Mouse (Mus musculus): ENCODE results near the gene Atp6v0d1. TPM values are rescaled to one million over a fixed set of nuclear protein-coding genes. Genes with fewer than 3 reads are reported as not detected.
A peak's percentile ranks its signal among the peaks of the same experiment; 100 is the strongest.
"Not testable (repeated sequence)": the region's sequence is repeated elsewhere in the genome, so short reads cannot be mapped to it uniquely, and the experiment has no call there.

Gene Atp6v0d1
- polyA plus RNA-seq, 1 experiment from 2014 or later: 92.7 TPM

- DNase-seq (ENCODE audit: low spot score): peak; percentile 91
- Histone ChIP-seq H3K4me2 (ENCODE audit: low read depth, low read length) (peak overlapping the region; percentile 78), H3K27me3 (replicated peaks; ENCODE audit: control insufficient read depth, insufficient read depth, low read length) (no peaks in the 10 kb centered on the region), H3K4me3 (ENCODE audit: low read depth, low read length) (peak overlapping the region; percentile 80), H3K9me3 (ENCODE audit: control insufficient read depth, low read length) (no peaks in the 10 kb centered on the region), H3K36me3 (ENCODE audit: control insufficient read depth, insufficient read depth, low read length) (no peaks in the 10 kb centered on the region), H3K9ac (ENCODE audit: low read depth, low read length) (peak overlapping the region; percentile 86), H3K4me1 (ENCODE audit: control insufficient read depth, insufficient read depth, low read length) (peaks cover 12% of the 10 kb centered on the region), H3K27ac (replicated peaks; ENCODE audit: low read depth, low read length) (peak overlapping the region; percentile 88)
- WGBS: 1% methylated on average over 13 of the region's 30 CpGs
- peak; percentile 63 for ATAC-seq (ENCODE audit: low read depth)
These were observed 40.6 kb upstream of the Atp6v0d1 start for GRCm38 (mm10) chr8:105606189-105607023.

DNA sequence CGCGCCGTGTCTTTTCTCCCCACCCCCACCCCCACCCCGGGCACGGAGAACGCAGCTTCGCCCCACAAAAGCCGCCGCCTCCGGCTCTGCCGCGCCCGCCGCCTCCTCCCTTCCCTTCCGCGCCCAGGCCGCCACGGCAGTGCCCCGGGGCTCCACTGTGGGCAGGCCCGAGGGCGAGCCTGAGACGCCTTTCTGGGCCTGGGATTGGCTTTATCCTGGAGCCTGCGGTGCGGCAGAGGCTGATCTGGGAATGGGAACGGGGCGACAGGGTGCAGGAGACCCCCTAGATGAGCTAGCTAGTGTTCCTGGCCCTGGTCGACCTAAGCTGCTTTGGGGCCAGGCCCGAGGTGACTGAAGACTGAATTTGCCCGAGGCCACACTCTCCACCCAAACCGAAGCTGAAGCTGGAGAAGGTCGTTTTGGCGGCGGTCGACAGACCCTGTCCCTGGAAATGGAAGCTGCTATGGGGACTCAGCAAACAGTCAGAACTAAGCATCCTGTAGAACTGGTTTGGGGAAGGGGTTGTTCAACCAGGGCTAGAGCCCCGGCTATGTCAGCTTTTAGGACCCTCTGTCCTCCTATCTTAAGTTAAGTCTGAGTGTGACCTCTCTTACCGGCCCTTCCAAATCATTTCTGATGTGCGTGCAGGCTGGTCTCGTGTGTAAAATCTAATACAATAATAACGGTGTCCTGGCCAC is 39.8 kb upstream of the Atp6v0d1 start:
- peak overlapping the region; percentile 78 for H3K4me2 ChIP-seq (ENCODE audit: low read depth, low read length)
- 2% methylated on average over 20 of the region's 39 CpGs for WGBS
- no peaks in the 10 kb centered on the region for H3K36me3 ChIP-seq (ENCODE audit: control insufficient read depth, insufficient read depth, low read length)
- DNase-seq (ENCODE audit: low spot score) (peak; percentile 20), ATAC-seq (ENCODE audit: low read depth) (peak; percentile 41)
- peak overlapping the region; percentile 80 for H3K4me3 ChIP-seq (ENCODE audit: low read depth, low read length)
- H3K9me3 ChIP-seq (ENCODE audit: control insufficient read depth, low read length): no peaks in the 10 kb centered on the region
- H3K27ac ChIP-seq (replicated peaks; ENCODE audit: low read depth, low read length): peak overlapping the region; percentile 88
- no peaks in the 10 kb centered on the region for H3K27me3 ChIP-seq (replicated peaks; ENCODE audit: control insufficient read depth, insufficient read depth, low read length)
- H3K9ac ChIP-seq (ENCODE audit: low read depth, low read length): peak overlapping the region; percentile 86
- peaks cover 12% of the 10 kb centered on the region for H3K4me1 ChIP-seq (ENCODE audit: control insufficient read depth, insufficient read depth, low read length)

- Histone ChIP-seq H3K36me3 (ENCODE audit: control insufficient read depth, insufficient read depth, low read length) (no peaks in the 10 kb centered on the region), H3K4me3 (ENCODE audit: low read depth, low read length) (peak within 1 kb of the TSS; percentile 80), H3K9me3 (ENCODE audit: control insufficient read depth, low read length) (no peaks in the 10 kb centered on the region), H3K4me1 (ENCODE audit: control insufficient read depth, insufficient read depth, low read length) (peaks cover 12% of the 10 kb centered on the region), H3K27me3 (replicated peaks; ENCODE audit: control insufficient read depth, insufficient read depth, low read length) (no peaks in the 10 kb centered on the region), H3K27ac (replicated peaks; ENCODE audit: low read depth, low read length) (peak within 1 kb of the TSS; percentile 88), H3K9ac (ENCODE audit: low read depth, low read length) (peak within 1 kb of the TSS; percentile 86), H3K4me2 (ENCODE audit: low read depth, low read length) (peak within 1 kb of the TSS; percentile 78)
- peak; percentile 88 for ATAC-seq (ENCODE audit: low read depth)
- peak; percentile 83 for DNase-seq (ENCODE audit: low spot score)
- 0% methylated on average over 7 of the region's 42 CpGs for WGBS
These were observed 39.0 kb upstream of the Atp6v0d1 start, which contains the start of gene Ripor1 for GRCm38 (mm10) chr8:105604804-105605381. Gene Ripor1, plus strand, starts transcription at chr8:105605255.

GRCm38 (mm10) chr8:105602540-105602939 is 36.7 kb upstream of the Atp6v0d1 start:
- WGBS: 93% methylated on average over 2 of the region's 3 CpGs
- not testable (repeated sequence) for H3K36me3 ChIP-seq (ENCODE audit: control insufficient read depth, insufficient read depth, low read length); H3K9me3 ChIP-seq (ENCODE audit: control insufficient read depth, low read length); H3K4me3 ChIP-seq (ENCODE audit: low read depth, low read length); H3K9ac ChIP-seq (ENCODE audit: low read depth, low read length); H3K4me2 ChIP-seq (ENCODE audit: low read depth, low read length); H3K27ac ChIP-seq (replicated peaks; ENCODE audit: low read depth, low read length); DNase-seq (ENCODE audit: low spot score); ATAC-seq (ENCODE audit: low read depth); H3K27me3 ChIP-seq (replicated peaks; ENCODE audit: control insufficient read depth, insufficient read depth, low read length)
- peaks cover 12% of the 10 kb centered on the region for H3K4me1 ChIP-seq (ENCODE audit: control insufficient read depth, insufficient read depth, low read length)

- Histone ChIP-seq H3K27ac (replicated peaks; ENCODE audit: low read depth, low read length) (no peak overlapping the region), H3K9me3 (ENCODE audit: control insufficient read depth, low read length) (no peaks in the 10 kb centered on the region), H3K27me3 (replicated peaks; ENCODE audit: control insufficient read depth, insufficient read depth, low read length) (no peaks in the 10 kb centered on the region), H3K36me3 (ENCODE audit: control insufficient read depth, insufficient read depth, low read length) (no peaks in the 10 kb centered on the region), H3K4me1 (ENCODE audit: control insufficient read depth, insufficient read depth, low read length) (peaks cover 3% of the 10 kb centered on the region), H3K4me3 (ENCODE audit: low read depth, low read length) (no peak overlapping the region), H3K9ac (ENCODE audit: low read depth, low read length) (no peak overlapping the region), H3K4me2 (ENCODE audit: low read depth, low read length) (no peak overlapping the region)
- no peak for DNase-seq (ENCODE audit: low spot score)
- ATAC-seq (ENCODE audit: low read depth): no peak
- 68% methylated on average over 5 of the region's 5 CpGs for WGBS
These were observed 35.5 kb upstream of the Atp6v0d1 start for GRCm38 (mm10) chr8:105601301-105601700.

DNA sequence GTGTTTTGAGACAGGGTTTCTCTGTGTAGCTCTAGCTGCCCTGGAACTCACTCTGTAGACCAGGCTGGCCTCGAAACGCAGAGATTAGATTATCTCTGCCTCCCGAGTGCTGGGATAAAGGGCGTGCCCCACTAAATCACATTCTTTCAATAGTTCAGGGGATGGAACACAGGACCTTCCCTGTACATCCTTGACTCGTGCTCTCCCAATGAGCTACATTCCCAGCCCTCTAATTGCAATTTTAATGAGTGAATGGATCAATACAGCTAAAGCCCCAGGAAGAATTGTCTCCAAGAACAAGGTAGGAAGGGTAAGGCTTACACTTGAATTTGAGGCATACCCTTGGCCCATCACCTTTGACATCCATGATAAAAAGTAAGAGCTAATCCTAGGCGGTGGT is 32.9 kb upstream of the Atp6v0d1 start:
- no peaks in the 10 kb centered on the region for H3K9me3 ChIP-seq (ENCODE audit: control insufficient read depth, low read length)
- H3K9ac ChIP-seq (ENCODE audit: low read depth, low read length): no peak overlapping the region
- no peaks in the 10 kb centered on the region for H3K27me3 ChIP-seq (replicated peaks; ENCODE audit: control insufficient read depth, insufficient read depth, low read length)
- no peak overlapping the region for H3K27ac ChIP-seq (replicated peaks; ENCODE audit: low read depth, low read length)
- DNase-seq (ENCODE audit: low spot score) (no peak), ATAC-seq (ENCODE audit: low read depth) (no peak)
- WGBS: 80% methylated on average over 6 of the region's 6 CpGs
- no peak overlapping the region for H3K4me2 ChIP-seq (ENCODE audit: low read depth, low read length)
- H3K4me1 ChIP-seq (ENCODE audit: control insufficient read depth, insufficient read depth, low read length): peaks cover 7% of the 10 kb centered on the region
- H3K4me3 ChIP-seq (ENCODE audit: low read depth, low read length): no peak overlapping the region
- H3K36me3 ChIP-seq (ENCODE audit: control insufficient read depth, insufficient read depth, low read length): no peaks in the 10 kb centered on the region

DNA sequence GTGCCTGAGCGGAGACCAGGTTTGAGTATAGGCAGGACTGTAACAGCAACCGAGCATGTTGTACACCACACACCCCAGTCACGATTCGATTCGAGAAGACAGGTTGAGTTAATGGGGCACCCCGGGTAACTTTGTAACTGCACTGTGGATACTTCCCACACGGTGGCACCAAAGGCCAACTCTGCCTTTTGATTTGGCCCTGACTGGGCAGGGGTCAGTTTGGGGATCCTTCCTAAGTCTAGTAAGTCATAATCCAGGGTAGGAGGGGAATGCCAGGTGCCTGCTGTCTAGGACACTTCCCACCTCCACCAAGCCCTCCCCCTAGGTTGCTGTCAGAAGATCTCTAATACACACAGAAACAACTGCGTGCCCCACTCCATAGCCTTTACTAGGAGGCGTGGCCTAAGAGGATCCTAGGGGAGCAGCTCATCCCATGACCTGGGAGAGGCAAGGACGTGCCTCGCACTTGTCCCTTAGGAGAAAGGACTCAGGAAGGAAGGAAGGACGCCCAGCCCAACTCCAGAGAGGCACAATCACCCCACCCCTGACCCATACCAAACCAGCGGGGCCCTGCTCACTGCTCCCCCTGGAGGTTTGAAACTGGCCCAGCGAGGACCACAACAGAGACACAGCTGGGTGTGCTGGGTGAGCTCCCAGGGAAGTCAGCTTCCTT is 30.7 kb upstream of the Atp6v0d1 start:
- no peak overlapping the region for H3K4me3 ChIP-seq (ENCODE audit: low read depth, low read length)
- no peak overlapping the region for H3K4me2 ChIP-seq (ENCODE audit: low read depth, low read length)
- whole genome bisulfite sequencing: 13% methylated on average over 14 of the region's 14 CpGs
- H3K27ac ChIP-seq (replicated peaks; ENCODE audit: low read depth, low read length): no peak overlapping the region
- no peak overlapping the region for H3K9ac ChIP-seq (ENCODE audit: low read depth, low read length)
- H3K9me3 ChIP-seq (ENCODE audit: control insufficient read depth, low read length): no peaks in the 10 kb centered on the region
- DNase-seq (ENCODE audit: low spot score): peak; percentile 14
- peaks cover 7% of the 10 kb centered on the region for H3K4me1 ChIP-seq (ENCODE audit: control insufficient read depth, insufficient read depth, low read length)
- ATAC-seq (ENCODE audit: low read depth): 0 out of 2 replicates have a peak, but pooled peaks have one; percentile 38
- no peaks in the 10 kb centered on the region for H3K27me3 ChIP-seq (replicated peaks; ENCODE audit: control insufficient read depth, insufficient read depth, low read length)
- H3K36me3 ChIP-seq (ENCODE audit: control insufficient read depth, insufficient read depth, low read length): no peaks in the 10 kb centered on the region

All from embryonic facial prominence, embryonic 14.5 days (tissue).